Mouse (Mus musculus): ENCODE data around the gene Brpf3.

DNA sequence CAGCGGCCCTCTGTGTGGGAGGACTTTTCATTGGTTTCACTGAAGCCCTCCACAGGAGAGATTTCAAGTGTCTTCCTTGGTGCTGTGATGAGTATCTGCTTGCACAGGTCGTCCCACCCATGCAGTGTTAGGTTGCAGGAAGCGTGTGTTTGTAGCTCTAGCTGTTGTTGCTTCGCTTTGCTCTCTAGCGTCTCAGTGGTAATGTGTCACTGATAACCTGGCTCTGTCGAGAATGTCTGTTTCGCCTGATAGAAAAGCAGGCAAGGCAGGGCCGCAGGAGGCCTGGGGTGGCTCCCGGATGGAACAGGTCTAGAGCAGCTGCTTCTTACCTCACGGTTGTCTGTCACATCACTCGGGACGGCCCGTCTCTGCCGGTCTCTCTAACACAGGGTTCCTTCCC is 28.2 kb downstream of the Brpf3 start:
- TF ChIP-seq CTCF (IDR thresholded peaks at IDR 0.05; ENCODE audit: borderline replicate concordance, extremely low read depth, insufficient read depth, insufficient read length) (no peak), POLR2A (IDR thresholded peaks at IDR 0.05; ENCODE audit: borderline replicate concordance, extremely low read depth, insufficient read depth, insufficient read length, poor library complexity, severe bottlenecking) (no peak)

Data from brain, embryonic 14.5 days (tissue).